Mouse (Mus musculus): Measurements from ENCODE around the gene Mup11.
"Not testable (repeated sequence)": the region's sequence is repeated elsewhere in the genome, so short reads cannot be mapped to it uniquely, and the experiment has no call there.

Mup11 gene

GRCm38 (mm10) chr4:60662311-60662710 lies at the start of gene Mup11:
TSS of gene Mup11 (minus strand) at chr4:60662411.
- not testable (repeated sequence) for DNase-seq

All from right cerebral cortex, adult 18-20 months (tissue).